Mouse (Mus musculus) ovary, postnatal 14 days (tissue): ENCODE results near the gene Rfx6.

ENCODE experiments used
- DNase-seq: peaks from one replicate; pipeline ENCODE4 v3.0.0; 2022; ENCODE audit warnings: low spot score

Rfx6 gene

DNA sequence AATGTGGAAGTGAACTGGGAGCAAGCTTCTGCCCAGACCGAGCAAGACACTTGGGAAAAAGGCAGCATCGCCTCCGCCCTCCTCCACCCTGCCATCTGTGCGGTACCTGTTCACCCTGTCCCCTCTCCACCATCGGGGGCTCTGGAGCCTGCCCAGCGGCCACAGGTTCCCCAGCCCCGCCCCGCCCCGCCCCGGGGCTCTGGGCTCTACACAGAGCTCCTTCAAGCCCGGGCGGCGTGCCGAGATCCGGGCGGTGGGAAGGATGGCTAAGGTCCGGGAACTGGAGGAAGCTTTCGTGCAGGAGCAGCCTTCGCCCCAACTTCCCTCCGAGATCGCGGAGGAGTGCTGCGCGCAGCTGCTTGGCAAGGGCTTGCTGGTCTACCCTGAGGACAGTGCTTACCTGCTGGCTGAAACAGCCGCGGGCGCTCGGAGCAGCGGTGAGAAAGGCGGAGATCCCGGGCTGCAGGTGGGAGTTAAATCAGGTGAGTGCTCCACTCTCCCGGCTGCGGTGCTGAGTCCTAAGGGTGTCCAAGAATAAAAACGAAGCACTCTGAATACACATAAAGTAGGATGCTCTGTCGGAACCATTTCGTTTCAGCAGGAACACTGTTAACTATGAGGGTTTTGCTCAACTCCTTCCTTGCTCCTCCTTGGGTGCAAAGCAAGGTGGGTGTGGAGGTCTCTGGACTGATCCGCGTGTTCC, at the start of gene Rfx6:
TSS of gene Rfx6 (plus strand) at position 209 of the 703 bp plus-strand sequence.
- DNase-seq: peak; percentile 4

DNA sequence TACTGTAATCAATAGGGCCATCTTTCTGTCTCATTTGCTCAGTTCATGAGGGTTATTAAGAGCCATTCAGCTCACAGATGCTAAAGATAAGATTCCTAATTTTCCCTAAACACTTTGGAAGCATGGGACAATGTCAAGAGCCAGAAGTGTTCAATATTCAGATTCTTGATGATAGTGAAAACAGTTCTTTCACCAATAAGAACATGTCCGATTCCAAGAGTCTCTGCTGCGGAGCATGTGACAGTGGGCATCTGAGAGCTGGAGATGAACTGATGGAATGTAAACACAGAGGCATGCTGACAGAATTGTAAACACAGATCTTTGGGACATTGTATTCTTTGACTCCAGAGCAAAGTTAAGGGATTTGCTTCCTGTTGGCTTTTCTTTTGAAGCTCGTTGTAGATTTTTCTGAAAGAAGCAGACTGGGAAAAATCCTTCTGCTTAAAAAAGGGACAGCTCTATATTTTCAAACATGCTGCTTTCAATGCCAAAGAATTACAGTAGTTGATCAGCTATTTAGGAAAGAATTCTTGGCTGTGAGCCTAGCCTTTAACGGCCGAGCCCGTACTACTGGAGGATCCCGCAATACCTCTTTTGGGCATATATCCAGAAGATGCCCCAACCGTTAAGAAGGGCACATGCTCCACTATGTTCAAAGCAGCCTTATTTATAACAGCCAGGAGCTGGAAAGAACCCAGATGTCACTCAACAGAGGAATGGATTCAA, 46.0 kb upstream of the Rfx6 start, which contains the start of gene Gprc6a:
TSS of gene Gprc6a (minus strand) at position 51 of the 726 bp plus-strand sequence.
- DNase-seq: no peak

DNA sequence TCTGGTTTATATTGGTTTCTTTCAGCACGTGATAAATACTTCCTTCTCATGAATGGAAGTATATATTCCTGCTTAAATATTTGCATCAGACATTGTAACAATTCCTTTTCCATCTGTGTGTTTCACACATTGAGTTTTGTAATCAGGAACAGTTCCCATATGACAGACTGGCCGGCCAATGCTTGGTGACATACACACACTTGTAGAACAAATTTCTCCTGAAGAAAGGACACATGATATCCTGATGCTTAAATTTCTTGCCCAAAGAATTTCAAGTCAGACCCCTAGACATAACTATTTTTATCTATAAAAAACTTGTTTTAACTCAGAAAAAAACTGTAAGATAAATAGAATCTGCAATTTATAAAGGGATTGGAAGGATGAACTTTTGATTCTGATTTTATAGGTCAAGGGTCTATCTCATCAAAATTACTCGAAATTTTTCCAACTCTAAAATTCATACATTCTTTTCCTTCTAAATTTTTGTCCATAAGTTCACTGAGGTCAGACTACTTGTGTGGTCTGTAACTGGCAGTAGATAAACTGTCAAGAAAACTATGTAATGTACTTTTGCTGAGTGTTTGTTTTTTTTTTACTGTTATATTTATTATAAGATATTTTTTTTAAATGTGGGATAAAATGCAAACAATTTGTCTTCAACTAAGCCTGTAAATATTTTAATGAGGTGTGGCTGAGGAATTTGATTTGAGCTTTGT, 27.9 kb upstream of the Rfx6 start:
- DNase-seq: no peak

DNA sequence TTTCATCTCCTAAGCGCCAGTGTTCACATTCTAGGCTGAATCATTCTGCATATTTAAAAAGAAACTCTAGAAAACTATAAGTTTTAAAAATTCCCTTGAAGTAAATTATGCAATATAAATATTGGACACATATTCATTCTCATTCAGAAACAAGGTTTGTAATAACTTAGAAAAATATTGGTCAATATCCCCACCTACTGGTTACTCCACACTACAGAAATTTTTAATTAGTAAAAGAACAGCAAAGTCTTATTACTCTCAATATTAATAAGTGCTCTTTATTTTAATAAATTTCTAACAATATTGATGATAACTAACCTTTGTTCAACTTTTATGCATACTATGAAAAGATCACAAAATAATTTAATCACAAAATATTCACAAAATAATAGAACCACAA, 20.2 kb upstream of the Rfx6 start:
- no peak for DNase-seq

DNA sequence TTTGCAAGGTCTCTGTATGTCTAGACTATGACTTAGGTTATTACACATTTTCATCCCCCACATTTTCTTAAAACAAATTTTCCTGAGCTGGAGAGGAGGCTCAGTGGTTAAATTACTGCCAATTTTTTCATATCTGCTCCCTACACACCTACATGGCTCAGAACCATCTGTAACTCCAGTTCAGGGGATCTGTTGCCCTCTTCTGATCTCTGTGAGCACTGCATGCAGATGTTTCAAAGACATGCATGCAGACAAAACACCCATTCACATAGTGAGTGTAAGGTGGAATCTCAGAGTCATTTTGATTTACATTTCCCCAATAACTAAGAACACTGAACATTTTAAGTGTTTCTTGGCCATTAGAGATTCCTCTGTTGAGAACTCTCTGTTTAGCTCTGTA, 8.2 kb upstream of the Rfx6 start:
- DNase-seq: no peak

DNA sequence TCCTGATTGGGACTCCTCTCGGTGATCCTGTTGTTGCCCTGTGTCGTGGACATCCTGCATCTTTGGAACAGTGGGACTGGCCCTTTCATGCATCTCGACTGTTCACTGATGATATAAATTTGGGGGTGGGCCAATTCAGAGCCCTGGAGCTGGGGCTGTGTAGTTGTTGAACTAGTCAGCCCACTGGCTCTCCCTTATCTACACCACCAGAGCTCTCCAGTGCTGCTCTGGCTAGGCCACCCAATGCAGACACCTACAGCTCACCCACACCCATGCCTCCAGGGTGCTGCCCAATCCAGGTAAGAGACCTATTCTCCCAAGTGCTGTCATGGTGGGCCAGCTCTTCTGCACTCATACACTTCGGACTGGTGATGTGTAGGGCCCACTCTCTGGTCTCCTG, 6.0 kb upstream of the Rfx6 start:
- no peak for DNase-seq

DNA sequence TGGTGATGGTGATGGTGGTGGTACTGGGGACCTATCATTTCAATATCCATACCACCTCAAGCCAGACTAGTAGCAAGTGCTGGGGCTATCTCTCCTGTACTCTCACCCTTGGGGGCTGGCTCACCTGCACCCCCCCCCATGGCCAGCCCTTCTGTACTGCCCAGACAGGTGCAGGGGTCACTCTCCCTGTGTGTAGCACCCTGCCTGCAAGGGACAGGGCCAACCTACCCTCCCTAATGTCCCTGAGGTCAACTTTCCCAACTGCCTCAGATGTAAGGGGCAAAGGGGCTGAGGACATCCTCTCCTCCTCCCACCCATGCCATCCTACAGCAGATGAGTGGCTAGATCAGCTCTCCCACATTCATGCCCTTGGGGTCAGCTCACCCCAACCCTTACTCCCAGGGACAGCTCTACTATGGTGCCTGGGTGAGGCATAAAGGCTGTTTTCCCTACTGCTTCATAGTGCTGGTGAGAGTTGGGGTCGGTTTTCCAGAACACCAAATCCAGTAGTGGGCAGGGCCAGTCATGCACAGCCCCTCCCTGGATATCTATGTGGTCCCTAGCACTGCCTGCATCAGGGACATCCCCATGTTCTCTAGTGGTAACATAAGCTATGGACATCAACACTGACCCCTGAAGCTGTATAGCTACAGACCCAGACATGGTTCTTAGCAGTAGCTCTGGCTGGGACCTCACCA, 5.3 kb upstream of the Rfx6 start:
- no peak for DNase-seq

DNA sequence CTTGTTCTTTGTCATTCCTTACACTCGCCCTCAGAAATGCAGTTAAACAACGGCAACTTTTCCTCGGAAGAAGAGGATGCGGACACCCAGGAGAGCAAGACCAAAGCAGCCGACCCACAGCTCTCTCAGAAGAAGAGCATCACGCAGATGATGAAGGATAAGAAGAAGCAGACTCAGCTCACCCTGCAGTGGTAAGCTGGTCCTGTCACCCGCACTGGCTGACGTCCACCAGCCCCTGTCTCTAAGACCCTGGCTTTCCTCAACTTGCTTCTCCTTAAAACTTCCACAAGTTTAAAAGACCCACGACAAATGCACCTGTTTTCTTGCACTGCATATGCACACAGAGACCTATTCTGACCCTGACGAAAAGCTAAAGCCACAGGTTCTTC, 689 bp downstream of the Rfx6 start:
- no peak for DNase-seq

DNA sequence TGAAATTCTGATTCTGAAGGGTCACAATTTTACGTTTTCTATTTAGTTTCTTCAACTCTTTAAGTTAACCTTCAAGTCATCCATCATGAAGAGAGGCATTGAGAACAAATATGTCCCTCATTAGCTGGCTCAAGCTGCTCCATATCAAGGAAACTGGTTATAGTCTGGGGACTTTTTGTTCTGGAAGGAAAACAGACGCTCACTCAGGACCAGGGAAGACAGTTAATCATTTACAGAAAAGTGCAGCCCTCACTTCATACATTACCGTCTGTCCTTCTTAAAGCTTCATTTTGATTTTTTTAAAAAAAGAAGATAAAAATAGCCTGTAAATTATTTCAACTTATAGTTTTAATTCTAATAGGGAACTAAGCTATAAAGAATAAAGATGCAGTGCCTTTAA, 43.3 kb downstream of the Rfx6 start:
- DNase-seq: no peak

DNA sequence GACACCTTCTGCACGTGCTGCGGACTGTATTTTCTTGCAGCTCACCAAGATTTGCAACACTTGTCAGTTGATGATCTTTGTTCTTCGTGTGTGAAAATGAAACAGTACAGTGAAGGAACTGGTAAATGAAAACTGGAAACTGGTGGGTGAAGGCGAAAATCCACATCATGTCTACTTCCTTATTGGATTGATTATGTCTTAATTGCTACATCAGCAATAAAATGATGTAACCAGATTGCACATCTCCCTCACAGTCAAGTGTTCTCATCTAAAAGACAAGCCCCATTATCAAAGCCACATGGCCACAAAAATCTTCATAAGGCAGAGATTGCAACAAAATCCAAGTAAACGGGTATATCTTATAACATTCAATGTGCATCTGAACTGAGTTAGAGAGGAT, 83.9 kb downstream of the Rfx6 start:
- DNase-seq: no peak

DNA sequence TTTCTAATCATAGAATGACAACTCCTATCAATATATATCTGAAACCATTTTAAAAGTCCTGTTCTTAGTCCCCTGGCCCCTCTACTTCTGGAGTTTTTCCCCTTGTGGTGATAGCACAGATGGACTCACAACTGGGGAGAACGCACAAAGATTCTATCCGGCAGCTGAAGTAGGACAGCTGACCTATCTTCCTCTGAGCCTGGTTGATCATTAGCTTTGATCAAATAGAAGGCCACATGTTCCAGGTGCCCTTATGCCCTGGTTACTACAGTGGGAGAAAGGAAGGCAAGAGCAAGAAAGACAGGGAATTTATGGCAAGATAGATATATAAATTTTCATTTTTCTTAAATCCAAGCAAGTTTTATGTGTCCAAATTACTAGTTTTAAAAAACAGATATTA, 85.7 kb downstream of the Rfx6 start:
- no peak for DNase-seq

DNA sequence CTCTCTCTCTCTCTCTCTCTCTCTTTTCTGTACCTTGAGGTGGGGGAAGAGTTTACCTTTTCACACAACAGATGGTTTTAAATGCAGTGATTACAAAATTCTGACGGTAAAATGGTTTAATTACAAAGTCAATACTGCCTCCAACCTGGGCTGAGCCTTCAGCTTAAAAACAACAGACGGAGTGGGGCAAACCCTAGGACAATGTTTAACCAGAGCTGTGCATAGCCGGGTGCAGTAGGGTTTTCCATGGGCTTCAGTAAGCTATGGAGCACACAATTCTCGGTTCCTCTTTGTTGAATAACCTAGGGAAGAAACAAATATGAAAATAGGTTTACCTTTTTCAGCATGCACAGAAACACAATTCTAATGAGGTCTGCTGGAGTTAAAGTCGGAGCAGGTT, 90.9 kb downstream of the Rfx6 start:
- no peak for DNase-seq

DNA sequence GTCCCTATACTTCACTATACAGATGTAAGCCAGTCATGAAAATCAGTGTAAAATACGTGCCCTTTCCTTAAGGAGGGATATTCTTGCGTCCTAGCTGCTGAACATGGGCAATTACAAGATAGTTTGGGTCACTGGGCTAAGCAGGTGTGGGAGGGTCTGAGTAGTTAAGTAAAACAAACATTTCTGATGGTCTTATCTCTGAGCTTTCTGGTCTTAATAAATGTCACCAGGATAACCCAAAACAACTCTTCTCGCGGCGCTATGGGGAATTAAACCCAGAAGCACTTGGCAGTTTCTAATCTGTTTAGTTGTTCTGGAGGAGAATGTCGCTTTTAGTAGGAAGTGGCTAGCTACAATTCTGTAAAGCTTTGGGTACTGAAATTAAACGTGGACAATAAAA, 91.7 kb downstream of the Rfx6 start:
- DNase-seq: no peak

DNA sequence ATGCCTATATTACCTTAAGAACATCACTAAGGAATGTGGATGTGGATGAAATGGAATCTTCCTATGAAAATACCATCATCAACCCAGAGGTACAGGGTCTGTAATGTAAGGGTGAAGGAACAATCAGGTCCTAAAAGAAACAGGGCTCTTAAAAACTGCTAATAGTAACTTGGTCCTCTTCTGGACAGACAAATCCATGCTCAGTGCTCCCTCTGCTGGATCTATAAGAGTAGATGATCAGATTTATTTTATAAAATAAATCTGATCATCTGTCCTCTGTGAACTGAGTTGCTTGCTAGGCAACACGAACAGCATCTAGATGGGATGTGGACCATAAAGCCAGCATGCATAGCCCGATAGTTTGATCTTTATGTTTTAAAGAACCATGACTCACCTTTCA, 102.1 kb downstream of the Rfx6 start:
- DNase-seq: no peak
